Mouse (Mus musculus): ENCODE results near the gene Dao.
A peak's percentile ranks its signal among the peaks of the same experiment; 100 is the strongest.

Dao gene

GRCm38 (mm10) chr5:113984025-113984740 is 19.3 kb upstream of the Dao start:
- no peak for DNase-seq

GRCm38 (mm10) chr5:113985737-113986136 is 17.8 kb upstream of the Dao start:
- DNase-seq: no peak

GRCm38 (mm10) chr5:113986182-113986961 is 17.1 kb upstream of the Dao start:
- DNase-seq: no peak

- DNase-seq: no peak
Observed at GRCm38 (mm10) chr5:113989437-113990024, 14.0 kb upstream of the Dao start.

- no peak for DNase-seq
Observed at GRCm38 (mm10) chr5:113990593-113990992, 12.9 kb upstream of the Dao start.

GRCm38 (mm10) chr5:113991141-113991540 is 12.4 kb upstream of the Dao start:
- DNase-seq: no peak

GRCm38 (mm10) chr5:113992339-113992831 is 11.1 kb upstream of the Dao start:
- no peak for DNase-seq

GRCm38 (mm10) chr5:113993031-113993486 is 10.4 kb upstream of the Dao start:
- peak; percentile 68 for DNase-seq

- DNase-seq: peak; percentile 86
Observed at GRCm38 (mm10) chr5:113993487-113994465, 9.7 kb upstream of the Dao start, which contains the start of gene Ssh1. TSS of gene Ssh1 (minus strand) at chr5:113993894.

- no peak for DNase-seq
Observed at GRCm38 (mm10) chr5:113996458-113996857, 7.0 kb upstream of the Dao start.

- DNase-seq: no peak
Observed at GRCm38 (mm10) chr5:113999382-113999781, 4.1 kb upstream of the Dao start.

GRCm38 (mm10) chr5:114004573-114004972 is 1.1 kb downstream of the Dao start:
- DNase-seq: no peak

- DNase-seq: no peak
Observed at GRCm38 (mm10) chr5:114005100-114005499, 1.6 kb downstream of the Dao start.

GRCm38 (mm10) chr5:114006974-114007373 is 3.5 kb downstream of the Dao start:
- no peak for DNase-seq

- DNase-seq: no peak
Observed at GRCm38 (mm10) chr5:114007753-114008453, 4.4 kb downstream of the Dao start.

GRCm38 (mm10) chr5:114009049-114009448 is 5.5 kb downstream of the Dao start:
- DNase-seq: no peak

- DNase-seq: no peak
Observed at GRCm38 (mm10) chr5:114015121-114015520, 11.6 kb downstream of the Dao start.

- DNase-seq: no peak
Observed at GRCm38 (mm10) chr5:114024390-114024789, 20.9 kb downstream of the Dao start.

GRCm38 (mm10) chr5:114024885-114025284 is 21.4 kb downstream of the Dao start:
- DNase-seq: no peak

GRCm38 (mm10) chr5:114027217-114027944 is 23.9 kb downstream of the Dao start:
- no peak for DNase-seq

GRCm38 (mm10) chr5:114028111-114028510 is 24.6 kb downstream of the Dao start:
- peak; percentile 81 for DNase-seq

Measured in cerebellum, adult 9-10 months (tissue).